ENCODE assay signal across 7 mouse cellular contexts in genomic region chr9:107581584-107581983, GRCm38 (mm10). TPM values are rescaled to one million over a fixed set of nuclear protein-coding genes. Genes with fewer than 3 reads are reported as not detected.
DNase-seq lines count a peak whose midpoint lies in the region; ATAC-seq and TF ChIP-seq lines count a peak whose summit lies in the region.

No protein-coding gene starts in this region.

- 81% methylated on average over 4 of the region's 4 CpGs for WGBS in forebrain, embryonic 11.5 days
- 76% methylated on average over 4 of the region's 4 CpGs for WGBS in limb, embryonic 14.5 days
- 61% methylated on average over 4 of the region's 4 CpGs for WGBS in stomach, embryonic 15.5 days

- H3K9me3 ChIP-seq in megakaryocyte, embryonic 14.5 days = no peaks in the 10 kb centered on the region
- H3K9me3 ChIP-seq in forebrain, embryonic 11.5 days (ENCODE audit: control insufficient read depth, low read length) = no peaks in the 10 kb centered on the region
- H3K9me3 ChIP-seq in limb, embryonic 14.5 days (ENCODE audit: control insufficient read depth, low read length) = no peaks in the 10 kb centered on the region
- H3K9me3 ChIP-seq in stomach, embryonic 15.5 days = no peaks in the 10 kb centered on the region

- no peaks in the 10 kb centered on the region for H3K27me3 ChIP-seq in megakaryocyte, embryonic 14.5 days (replicated peaks)
- H3K27me3 ChIP-seq in forebrain, embryonic 11.5 days (ENCODE audit: control insufficient read depth, insufficient read depth, low read length) = no peaks in the 10 kb centered on the region
- H3K27me3 ChIP-seq in limb, embryonic 14.5 days (ENCODE audit: control insufficient read depth, insufficient read depth, low read length) = no peaks in the 10 kb centered on the region
- H3K27me3 ChIP-seq in stomach, embryonic 15.5 days (replicated peaks) = no peaks in the 10 kb centered on the region

- H3K4me2 ChIP-seq in forebrain, embryonic 11.5 days (ENCODE audit: low read depth, low read length, severe bottlenecking) = peak overlapping the region; percentile 93
- H3K4me2 ChIP-seq in limb, embryonic 14.5 days (replicated peaks; ENCODE audit: low read depth, low read length, severe bottlenecking) = peak overlapping the region; percentile 83
- H3K4me2 ChIP-seq in stomach, embryonic 15.5 days = peak overlapping the region; percentile 79

- H3K4me3 ChIP-seq in megakaryocyte, embryonic 14.5 days (replicated peaks) = peak overlapping the region; percentile 100
- H3K4me3 ChIP-seq in forebrain, embryonic 11.5 days (ENCODE audit: low read depth, low read length) = peak overlapping the region; percentile 56; the same call in 1 of the 2 replicates
- H3K4me3 ChIP-seq in limb, embryonic 14.5 days (replicated peaks; ENCODE audit: low read length) = peak overlapping the region; percentile 57
- H3K4me3 ChIP-seq in stomach, embryonic 15.5 days (replicated peaks) = peak overlapping the region; percentile 56

- H3K36me3 ChIP-seq in megakaryocyte, embryonic 14.5 days (replicated peaks; ENCODE audit: low read length) = peaks cover 39% of the 10 kb centered on the region
- H3K36me3 ChIP-seq in forebrain, embryonic 11.5 days (ENCODE audit: control insufficient read depth, insufficient read depth, low read length) = no peaks in the 10 kb centered on the region
- peaks cover 13% of the 10 kb centered on the region for H3K36me3 ChIP-seq in limb, embryonic 14.5 days (ENCODE audit: control insufficient read depth, insufficient read depth, low read length)
- 0 out of 2 replicates have a peak, but pooled peaks cover 3% of the 10 kb centered on the region for H3K36me3 ChIP-seq in stomach, embryonic 15.5 days

- H3K27ac ChIP-seq in forebrain, embryonic 11.5 days (ENCODE audit: low read depth, low read length) = no peak overlapping the region
- peak overlapping the region; percentile 91; the same call in 1 of the 2 replicates for H3K27ac ChIP-seq in limb, embryonic 14.5 days (replicated peaks; ENCODE audit: low read depth, low read length)
- H3K27ac ChIP-seq in stomach, embryonic 15.5 days = peak overlapping the region; percentile 94

- no peak for TF ChIP-seq POLR2A in limb, embryonic 14.5 days (IDR thresholded peaks at IDR 0.05; ENCODE audit: borderline replicate concordance, extremely low read depth, insufficient read depth, insufficient read length)

- no peak for ATAC-seq in megakaryocyte, adult 5-6 weeks (ENCODE audit: poor library complexity, severe bottlenecking)
- ATAC-seq in forebrain, embryonic 11.5 days (replicated peaks; ENCODE audit: low FRiP score) = no peak
- no peak for ATAC-seq in limb, embryonic 14.5 days (ENCODE audit: low FRiP score, low read depth)
- ATAC-seq in stomach, embryonic 15.5 days (ENCODE audit: insufficient read depth, low FRiP score, low read depth) = no peak

- peaks cover 80% of the 10 kb centered on the region for H3K4me1 ChIP-seq in megakaryocyte, embryonic 14.5 days
- peaks cover 14% of the 10 kb centered on the region for H3K4me1 ChIP-seq in forebrain, embryonic 11.5 days (replicated peaks; ENCODE audit: control insufficient read depth, insufficient read depth, low read length)
- peaks cover 23% of the 10 kb centered on the region for H3K4me1 ChIP-seq in limb, embryonic 14.5 days (ENCODE audit: control insufficient read depth, insufficient read depth, low read length)
- H3K4me1 ChIP-seq in stomach, embryonic 15.5 days = peaks cover 36% of the 10 kb centered on the region

- H3K9ac ChIP-seq in forebrain, embryonic 11.5 days (ENCODE audit: low read length) = peak overlapping the region; percentile 83; the same call in 1 of the 2 replicates
- H3K9ac ChIP-seq in limb, embryonic 14.5 days (ENCODE audit: low read depth, low read length, severe bottlenecking) = peak overlapping the region; percentile 77
- H3K9ac ChIP-seq in stomach, embryonic 15.5 days = peak overlapping the region; percentile 50; the same call in 1 of the 2 replicates

- no peak for DNase-seq in forebrain, embryonic 11.5 days (ENCODE audit: low spot score)
- DNase-seq in limb, embryonic 14.5 days (ENCODE audit: low spot score) = no peak
- no peak for DNase-seq in spleen, postnatal 14 days (ENCODE audit: low spot score in 2 of 2)
- DNase-seq in urinary bladder, adult 2 months (ENCODE audit: low spot score) = no peak

RNA-seq across cellular contexts. Expression of gene Hyal3, which starts 1.0 kb away (rescaled TPM):
- polyA plus RNA-seq in megakaryocyte, embryonic 14.5 days (2012; ENCODE audit: insufficient read depth, low replicate concordance) = 0.31 TPM in 1 of 2 replicates, not detected in the other
- total RNA-seq in megakaryocyte, adult 5-6 weeks (2015) = 1.5 and 1.9 TPM in 2 replicates
- total RNA-seq in megakaryocyte, adult 5-6 weeks (2017) = 0.18 and 0.57 TPM in 2 replicates
- polyA plus RNA-seq in forebrain, embryonic 11.5 days (2014; fragmentation: Nextera tagmentation; extraction: Ambion mirVana) = 0.39 TPM in 1 of 2 replicates, not detected in the other
- 1.4 and 1.9 TPM in 2 replicates for polyA plus RNA-seq in limb, embryonic 14.5 days (2012; rRNA removed)
- polyA plus RNA-seq in limb, embryonic 14.5 days (2014; fragmentation: Nextera tagmentation; extraction: Ambion mirVana) = 1.2 and 1.5 TPM in 2 replicates
- 1.1 and 1.7 TPM in 2 replicates for polyA plus RNA-seq in stomach, embryonic 15.5 days (2015; fragmentation: Nextera tagmentation; extraction: Ambion mirVana)
- polyA plus RNA-seq in urinary bladder, adult 2 months (2012; rRNA removed) = 0.50 and 0.52 TPM in 2 replicates

RNA-seq across cellular contexts. Expression of gene Naa80, which starts 2.9 kb away (rescaled TPM):
- polyA plus RNA-seq in megakaryocyte, embryonic 14.5 days (2012; ENCODE audit: insufficient read depth, low replicate concordance) = 63.3 and 72.4 TPM in 2 replicates
- total RNA-seq in megakaryocyte, adult 5-6 weeks (2015) = 7.2 and 15.3 TPM in 2 replicates
- 6.9 and 10.1 TPM in 2 replicates for total RNA-seq in megakaryocyte, adult 5-6 weeks (2017)
- 11.3 and 15.2 TPM in 2 replicates for polyA plus RNA-seq in forebrain, embryonic 11.5 days (2014; fragmentation: Nextera tagmentation; extraction: Ambion mirVana)
- polyA plus RNA-seq in limb, embryonic 14.5 days (2012; rRNA removed) = 38.7 and 57.8 TPM in 2 replicates
- 17.2 and 18.8 TPM in 2 replicates for polyA plus RNA-seq in limb, embryonic 14.5 days (2014; fragmentation: Nextera tagmentation; extraction: Ambion mirVana)
- polyA plus RNA-seq in stomach, embryonic 15.5 days (2015; fragmentation: Nextera tagmentation; extraction: Ambion mirVana) = 16.1 and 18.6 TPM in 2 replicates
- polyA plus RNA-seq in urinary bladder, adult 2 months (2012; rRNA removed) = 24.6 and 37.3 TPM in 2 replicates

RNA-seq across cellular contexts. Expression of gene Hyal1, which starts 4.9 kb away (rescaled TPM):
- 1.6 and 2.6 TPM in 2 replicates for polyA plus RNA-seq in megakaryocyte, embryonic 14.5 days (2012; ENCODE audit: insufficient read depth, low replicate concordance)
- 0.38 and 0.57 TPM in 2 replicates for total RNA-seq in megakaryocyte, adult 5-6 weeks (2015)
- total RNA-seq in megakaryocyte, adult 5-6 weeks (2017) = 0.98 and 0.99 TPM in 2 replicates
- polyA plus RNA-seq in forebrain, embryonic 11.5 days (2014; fragmentation: Nextera tagmentation; extraction: Ambion mirVana) = 6.0 and 6.2 TPM in 2 replicates
- polyA plus RNA-seq in limb, embryonic 14.5 days (2012; rRNA removed) = 11.1 TPM in 2 replicates
- polyA plus RNA-seq in limb, embryonic 14.5 days (2014; fragmentation: Nextera tagmentation; extraction: Ambion mirVana) = 6.9 and 8.5 TPM in 2 replicates
- 9.2 and 10.8 TPM in 2 replicates for polyA plus RNA-seq in stomach, embryonic 15.5 days (2015; fragmentation: Nextera tagmentation; extraction: Ambion mirVana)
- 16.8 and 24.9 TPM in 2 replicates for polyA plus RNA-seq in urinary bladder, adult 2 months (2012; rRNA removed)

RNA-seq across cellular contexts. Expression of gene Ifrd2, which starts 5.9 kb away (rescaled TPM):
- polyA plus RNA-seq in megakaryocyte, embryonic 14.5 days (2012; ENCODE audit: insufficient read depth, low replicate concordance) = 32.1 and 34.9 TPM in 2 replicates
- total RNA-seq in megakaryocyte, adult 5-6 weeks (2015) = 6.8 and 11.1 TPM in 2 replicates
- total RNA-seq in megakaryocyte, adult 5-6 weeks (2017) = 8.7 and 9.9 TPM in 2 replicates
- 35.0 and 37.2 TPM in 2 replicates for polyA plus RNA-seq in forebrain, embryonic 11.5 days (2014; fragmentation: Nextera tagmentation; extraction: Ambion mirVana)
- 57.3 and 62.6 TPM in 2 replicates for polyA plus RNA-seq in limb, embryonic 14.5 days (2012; rRNA removed)
- polyA plus RNA-seq in limb, embryonic 14.5 days (2014; fragmentation: Nextera tagmentation; extraction: Ambion mirVana) = 55.0 and 56.3 TPM in 2 replicates
- 65.1 and 68.2 TPM in 2 replicates for polyA plus RNA-seq in stomach, embryonic 15.5 days (2015; fragmentation: Nextera tagmentation; extraction: Ambion mirVana)
- polyA plus RNA-seq in urinary bladder, adult 2 months (2012; rRNA removed) = 31.3 and 36.0 TPM in 2 replicates

RNA-seq across cellular contexts. Expression of gene Hyal2, which starts 13.8 kb away (rescaled TPM):
- polyA plus RNA-seq in megakaryocyte, embryonic 14.5 days (2012; ENCODE audit: insufficient read depth, low replicate concordance) = 10.8 and 11.8 TPM in 2 replicates
- total RNA-seq in megakaryocyte, adult 5-6 weeks (2015) = 0.56 and 1.9 TPM in 2 replicates
- total RNA-seq in megakaryocyte, adult 5-6 weeks (2017) = 1.0 TPM in 1 of 2 replicates, not detected in the other
- polyA plus RNA-seq in forebrain, embryonic 11.5 days (2014; fragmentation: Nextera tagmentation; extraction: Ambion mirVana) = 129 and 139 TPM in 2 replicates
- polyA plus RNA-seq in limb, embryonic 14.5 days (2012; rRNA removed) = 68.0 and 88.8 TPM in 2 replicates
- 123 and 130 TPM in 2 replicates for polyA plus RNA-seq in limb, embryonic 14.5 days (2014; fragmentation: Nextera tagmentation; extraction: Ambion mirVana)
- 84.2 and 85.4 TPM in 2 replicates for polyA plus RNA-seq in stomach, embryonic 15.5 days (2015; fragmentation: Nextera tagmentation; extraction: Ambion mirVana)
- 24.0 and 35.6 TPM in 2 replicates for polyA plus RNA-seq in urinary bladder, adult 2 months (2012; rRNA removed)
